Mouse (Mus musculus) embryo, embryonic 10 days (tissue): Measurements from ENCODE around the gene Cdhr3.
"Not testable (repeated sequence)": the region's sequence is repeated elsewhere in the genome, so short reads cannot be mapped to it uniquely, and the experiment has no call there.

Source experiments
- DNase-seq: peaks from one replicate; pipeline ENCODE4 v3.0.0-alpha.2; 2015; ENCODE audit warnings: low spot score

Cdhr3 gene

GRCm38 (mm10) chr12:33005858-33006257 lies 86.8 kb downstream of the Cdhr3 start:
- no peak for DNase-seq

- DNase-seq = no peak
These were observed 89.2 kb downstream of the Cdhr3 start for GRCm38 (mm10) chr12:33003339-33003965.

- DNase-seq = no peak
These were observed 92.3 kb downstream of the Cdhr3 start for GRCm38 (mm10) chr12:33000402-33000801.

- not testable (repeated sequence) for DNase-seq
These were observed 92.9 kb downstream of the Cdhr3 start for GRCm38 (mm10) chr12:32999778-33000177.

GRCm38 (mm10) chr12:32998766-32999165 lies 93.9 kb downstream of the Cdhr3 start:
- DNase-seq = no peak

GRCm38 (mm10) chr12:32995081-32995834 lies 97.4 kb downstream of the Cdhr3 start:
- DNase-seq = no peak

GRCm38 (mm10) chr12:32994081-32994480 lies 98.6 kb downstream of the Cdhr3 start:
- no peak for DNase-seq

- no peak for DNase-seq
These were observed 102.9 kb downstream of the Cdhr3 start for GRCm38 (mm10) chr12:32989731-32990130.

GRCm38 (mm10) chr12:32986284-32986683 lies 106.4 kb downstream of the Cdhr3 start:
- DNase-seq = no peak
